Mouse (Mus musculus) left cerebral cortex, adult 2 months (tissue): ENCODE results near the gene 1700125H20Rik. TPM values are rescaled to one million over a fixed set of nuclear protein-coding genes. Genes with fewer than 3 reads are reported as not detected.
A peak's percentile ranks its signal among the peaks of the same experiment; 100 is the strongest.
"Not testable (repeated sequence)": the region's sequence is repeated elsewhere in the genome, so short reads cannot be mapped to it uniquely, and the experiment has no call there.

Experiments used
- DNase-seq, 2 experiments: peaks; one replicate each; pipeline ENCODE4 v3.0.0; 2021 to 2022; ENCODE audit warnings: low spot score in 2 of 2, mixed read lengths in 1 of 2; ENCODE audit errors: extremely low spot score in 1 of 2
- H3K27ac ChIP-seq: fragments of 200-600 bp; 2 replicates; pipeline ENCODE4 v1.8.1; 2022
- H3K4me3 ChIP-seq: fragments of 200-600 bp; 2 replicates; pipeline ENCODE4 v1.8.1; 2022
- CTCF ChIP-seq: fragments of 200-600 bp; IDR thresholded peaks from 2 replicates; pipeline ENCODE4 v1.8.1; 2022; ENCODE audit warnings: antibody characterized with exemption, mild to moderate bottlenecking, moderate library complexity
- intact Hi-C: fragments of 180-260 bp; cut with DNase I; formaldehyde crosslinking; loops from one replicate; pipeline ENCODE4 v1.15.1; 2025
- long read RNA-seq, 2 experiments: library from polyadenylated mRNA; stranded (forward); transcript quantifications; one replicate each; pipeline ENCODE4 v2.0.0; 2021; ENCODE audit warnings: borderline mapping rate in 2 of 2
- total RNA-seq, 2 experiments: library from RNA; stranded (reverse); gene quantifications; 2 replicates each; pipeline ENCODE4 v1.2.3; 2021

Gene 1700125H20Rik
- total RNA-seq, result not detected
- long read RNA-seq, experiment 1, result 0 reads
- long read RNA-seq, experiment 2, result 0 reads

DNA sequence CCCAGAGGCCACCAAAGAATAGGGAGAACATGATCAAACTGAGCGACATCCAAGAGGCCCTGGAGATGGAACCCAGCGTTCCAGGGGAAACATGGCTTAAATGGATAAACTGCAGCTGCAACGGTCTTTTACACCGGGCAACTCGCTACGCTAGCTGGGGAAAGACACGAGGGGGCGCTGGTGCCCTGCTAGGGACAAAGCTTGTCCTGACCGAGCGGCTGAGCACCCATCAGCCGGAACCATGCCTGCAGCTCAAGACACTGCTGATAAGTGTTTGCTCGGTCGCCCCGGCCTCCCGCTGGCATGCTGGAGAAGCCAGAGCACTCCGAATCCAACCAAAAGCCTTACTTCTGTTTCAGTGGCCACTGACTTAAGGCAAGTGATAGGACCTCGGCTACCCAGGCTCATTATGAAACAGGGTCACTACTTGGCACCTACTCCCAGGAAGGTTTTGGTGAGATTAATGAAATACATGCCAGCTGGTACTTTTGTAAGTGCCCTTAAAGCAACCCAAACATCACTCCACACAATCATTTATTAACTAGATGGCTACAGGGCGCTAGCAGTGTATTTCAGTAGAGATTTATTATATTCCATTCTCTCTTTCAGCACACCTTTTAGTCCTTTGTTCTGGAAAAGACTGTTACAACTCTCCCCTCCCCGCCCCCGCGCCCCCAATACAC is at the start of gene 1700125H20Rik:
TSS of gene 1700125H20Rik (plus strand) at position 347 of the 683 bp plus-strand sequence.
- intact Hi-C loops, result loop anchor here (1.0 kb wide), 1 partner anchor 91 kb away; no protein-coding TSS in a partner anchor
- Histone ChIP-seq H3K27ac (no peak within 1 kb of the TSS), H3K4me3 (peak within 1 kb of the TSS; percentile 34)
- peak; percentile 93 for TF ChIP-seq CTCF
- DNase-seq, result peak; percentile 79 to 91

DNA sequence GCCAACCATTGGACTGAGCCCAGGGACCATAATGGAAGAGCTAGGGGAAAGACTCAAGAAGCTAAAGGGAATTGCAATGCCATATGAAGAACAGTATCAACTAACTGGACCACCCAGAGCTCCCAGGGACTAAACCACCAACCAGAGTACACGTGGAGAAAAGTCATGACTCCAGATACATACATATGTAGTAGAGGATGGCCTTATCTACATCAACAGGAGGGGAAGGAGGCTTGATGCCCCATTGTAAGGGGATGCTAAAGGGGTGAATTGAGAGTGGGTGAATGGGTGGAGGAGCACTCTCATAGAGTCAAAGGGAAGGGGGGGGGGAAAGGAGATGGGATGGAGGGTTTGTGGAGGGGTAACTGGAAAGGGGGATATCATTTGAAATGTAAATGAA is 48.1 kb upstream of the 1700125H20Rik start:
- DNase-seq, result no peak
- intact Hi-C loops, result no loop called here
- no peak overlapping the region for H3K4me3 ChIP-seq
- no peak for TF ChIP-seq CTCF
- no peak overlapping the region for H3K27ac ChIP-seq

DNA sequence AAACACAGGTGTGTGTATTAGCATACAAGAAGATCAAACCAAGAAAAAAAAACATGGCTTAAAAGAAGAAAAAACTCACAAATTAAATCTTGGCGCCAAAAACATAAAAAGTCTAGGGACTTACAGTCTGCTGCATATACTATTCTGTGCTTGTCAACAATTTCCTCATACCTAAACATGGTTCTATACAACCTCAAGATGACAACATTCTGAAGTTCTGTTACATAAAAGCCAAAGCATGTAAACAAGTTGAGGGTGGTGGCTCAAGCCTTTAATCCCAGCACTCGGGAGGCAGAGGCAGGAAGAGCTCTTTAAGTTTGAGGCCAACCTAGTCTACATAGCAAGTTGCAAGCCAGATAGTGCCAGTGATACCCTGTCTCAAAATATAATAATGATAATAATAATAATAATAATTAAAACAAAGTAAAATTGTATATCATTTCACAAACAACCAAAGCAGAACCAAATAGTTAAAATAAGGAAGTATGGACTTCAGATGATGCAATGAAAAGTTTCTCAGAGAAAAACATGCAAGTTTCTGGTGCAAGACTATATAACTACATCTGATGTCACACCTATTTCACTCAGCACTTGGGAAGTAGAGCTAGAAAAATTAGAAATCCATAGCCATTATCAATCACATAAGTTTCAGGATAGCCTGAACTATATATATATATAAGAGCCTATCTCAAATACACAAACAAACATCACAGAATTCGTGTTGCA is 46.8 kb upstream of the 1700125H20Rik start:
- DNase-seq, result no peak
- no peak for TF ChIP-seq CTCF
- no peak overlapping the region for H3K27ac ChIP-seq
- intact Hi-C loops, result no loop called here
- H3K4me3 ChIP-seq, result no peak overlapping the region

DNA sequence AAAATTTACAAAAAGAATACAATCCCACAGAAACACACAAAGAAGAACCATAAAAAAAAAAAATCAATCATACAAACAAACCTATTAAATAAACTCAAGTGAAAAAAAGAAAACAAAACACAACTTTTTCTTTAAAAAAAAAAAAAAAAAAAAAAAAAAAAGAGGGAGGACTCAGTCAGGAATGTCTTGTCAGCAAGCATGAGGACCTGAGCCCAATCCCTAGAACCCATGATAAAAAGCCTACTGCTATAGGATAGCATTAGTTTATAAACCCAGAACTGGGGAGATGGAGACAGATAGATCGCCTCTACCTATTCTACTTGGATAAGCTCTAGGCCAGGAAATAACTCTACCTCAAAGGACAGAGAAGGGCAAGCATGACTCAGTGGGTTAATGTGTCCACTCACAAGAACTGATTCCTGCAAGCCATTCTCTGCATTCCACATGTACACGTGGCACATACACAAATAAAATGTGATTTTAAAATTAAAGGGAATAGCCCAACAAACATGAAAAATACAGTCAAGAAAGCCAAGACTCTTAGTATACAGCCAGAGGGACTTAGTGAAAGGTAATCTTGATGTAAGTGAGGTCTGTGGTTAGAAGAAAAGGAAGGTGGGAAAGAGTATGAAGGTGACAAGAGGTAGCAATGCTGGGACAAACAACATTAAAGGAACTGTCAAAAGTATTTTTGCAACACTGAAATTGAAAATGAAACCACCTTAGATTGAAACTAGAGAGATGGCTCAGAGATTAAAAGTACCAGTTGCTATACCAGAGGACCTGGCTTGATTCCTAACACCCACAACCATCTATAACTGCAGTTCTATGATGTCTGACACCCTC is 43.7 kb upstream of the 1700125H20Rik start:
- TF ChIP-seq CTCF, result no peak
- no peak for DNase-seq
- Histone ChIP-seq H3K27ac (no peak overlapping the region), H3K4me3 (no peak overlapping the region)
- intact Hi-C loops, result no loop called here

DNA sequence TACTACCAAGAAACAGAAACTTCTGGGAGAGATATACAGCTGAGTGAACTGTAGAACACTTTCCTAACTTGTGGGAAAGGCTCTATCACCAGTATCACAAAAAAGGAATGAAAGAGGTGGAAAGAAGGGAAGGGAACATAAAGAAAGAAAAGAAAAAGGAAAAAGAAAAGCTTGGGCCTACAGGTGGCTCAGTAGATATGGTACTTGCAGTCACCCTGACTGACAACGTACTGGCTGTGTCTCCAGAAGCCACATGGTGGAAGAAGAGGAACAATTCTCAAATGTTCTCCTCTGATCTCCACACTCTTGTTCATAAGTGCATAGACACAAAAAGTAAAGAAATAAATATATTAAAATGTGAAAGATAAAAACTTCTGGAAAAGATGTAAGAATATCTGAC is 41.3 kb upstream of the 1700125H20Rik start:
- no peak for DNase-seq
- Histone ChIP-seq H3K4me3 (no peak overlapping the region), H3K27ac (no peak overlapping the region)
- intact Hi-C loops, result no loop called here
- no peak for TF ChIP-seq CTCF

DNA sequence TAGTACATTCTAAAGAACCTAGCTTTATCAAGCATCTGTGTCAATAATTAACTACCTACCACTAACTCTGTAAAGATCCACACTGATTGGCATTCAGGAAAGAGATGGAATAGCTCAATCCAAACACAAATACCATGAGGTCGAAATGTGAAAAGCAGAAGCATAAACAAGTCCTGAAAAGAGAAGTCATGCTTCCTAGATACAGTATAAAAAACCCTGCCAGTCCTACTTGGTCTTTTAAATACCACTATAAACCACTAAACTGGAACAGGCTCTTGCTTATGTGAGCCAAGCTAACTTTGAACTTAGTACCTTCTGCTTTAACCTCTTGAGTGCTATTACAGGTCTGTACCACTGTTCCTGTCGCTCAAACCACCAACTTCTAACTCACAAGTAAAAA is 38.7 kb upstream of the 1700125H20Rik start:
- intact Hi-C loops, result no loop called here
- Histone ChIP-seq H3K27ac (no peak overlapping the region), H3K4me3 (no peak overlapping the region)
- TF ChIP-seq CTCF, result no peak
- no peak for DNase-seq

DNA sequence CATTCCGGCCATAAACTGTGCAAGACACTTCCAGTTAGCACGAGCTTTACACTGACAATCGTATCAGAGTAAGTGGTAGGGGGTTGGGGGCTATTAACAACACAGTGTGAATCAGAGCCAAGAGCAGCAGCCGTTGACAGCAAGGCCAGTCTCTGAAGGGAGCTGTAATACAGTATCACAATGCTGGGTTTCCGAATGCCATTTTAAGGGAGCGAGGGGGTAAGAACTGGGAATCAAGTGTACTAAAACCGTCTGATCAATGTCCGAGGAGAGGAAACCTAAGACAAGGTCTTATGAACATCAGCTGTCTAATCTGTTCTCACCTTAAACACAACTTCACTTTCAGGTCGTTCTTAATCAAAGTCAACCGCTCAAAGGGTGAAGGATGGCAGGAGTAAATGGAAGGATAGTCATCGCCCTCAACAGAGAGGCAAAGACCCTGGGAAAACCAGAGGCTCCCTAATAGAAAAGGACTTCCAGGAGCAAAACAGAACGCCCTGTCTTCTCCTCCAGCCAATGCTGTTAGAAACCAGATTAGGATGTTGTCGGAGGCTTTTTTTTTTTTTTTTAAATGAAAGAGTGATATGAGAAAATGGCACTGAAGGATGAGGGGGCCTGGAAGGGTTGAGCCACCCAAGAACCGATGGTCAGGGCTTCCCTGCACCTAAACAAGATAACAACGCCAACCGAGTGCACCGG is 31.3 kb upstream of the 1700125H20Rik start:
- Histone ChIP-seq H3K27ac (peak overlapping the region; percentile 91), H3K4me3 (peak overlapping the region; percentile 84)
- intact Hi-C loops, result no loop called here
- peak; percentile 10 to 11 for DNase-seq
- TF ChIP-seq CTCF, result no peak

DNA sequence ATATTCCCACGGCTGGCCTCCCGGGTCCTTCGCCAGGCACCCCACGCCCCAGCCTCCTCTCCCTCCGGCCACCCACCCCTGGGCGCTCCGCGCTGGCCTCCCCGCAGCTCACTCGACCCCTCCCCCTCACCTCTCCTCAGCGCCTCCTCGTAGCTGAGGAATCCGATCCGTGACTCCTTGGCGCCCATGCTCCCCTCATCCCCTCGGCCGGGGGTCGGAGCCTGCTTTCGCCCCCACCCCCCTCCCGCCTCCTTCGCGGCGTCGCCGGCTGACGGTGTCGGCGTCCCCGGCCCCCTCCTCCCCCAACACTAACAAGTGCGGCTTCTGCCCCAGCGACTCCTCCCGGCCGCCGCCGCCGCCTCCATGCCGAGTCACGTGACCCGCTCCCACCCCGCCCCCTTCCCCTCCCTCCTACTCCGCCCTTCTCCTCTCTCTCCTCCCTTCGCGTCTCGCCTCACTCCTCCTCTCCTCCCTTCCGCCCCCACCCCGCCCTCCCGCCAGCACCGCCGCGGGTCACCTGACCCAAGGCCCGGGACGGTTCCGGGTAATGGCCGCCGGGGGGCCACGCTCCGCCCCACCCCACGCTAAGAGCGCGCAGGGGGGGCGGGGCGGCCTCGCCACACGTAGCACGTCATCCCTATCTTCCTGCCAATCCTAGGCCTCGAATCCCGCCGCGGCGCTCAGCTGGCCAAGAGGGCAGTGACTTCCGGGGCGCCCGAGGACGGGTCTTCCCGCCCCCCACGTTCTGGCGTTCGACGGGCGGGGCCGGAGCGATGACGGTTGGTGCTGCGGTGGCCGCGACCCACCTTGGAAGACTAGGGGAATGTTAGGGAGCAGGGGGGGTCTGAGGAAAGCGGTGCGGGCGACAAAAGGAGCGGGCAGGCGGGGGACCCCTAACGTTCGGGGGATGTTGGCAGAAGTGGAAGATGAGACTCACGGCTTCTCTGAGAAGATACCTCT is 30.3 kb upstream of the 1700125H20Rik start, which contains the start of gene Usp32:
TSS of gene Usp32 (minus strand) at position 581 of the 960 bp plus-strand sequence.
- intact Hi-C loops, result loop anchor here (5.0 kb wide), 2 partner anchors 172 to 268 kb away; partner anchors contain the start of genes Ggnbp2 and Ppm1d
- no peak; the same call in none of the 2 replicates for TF ChIP-seq CTCF
- Histone ChIP-seq H3K4me3 (peak within 1 kb of the TSS; percentile 84), H3K27ac (peak within 1 kb of the TSS; percentile 91)
- DNase-seq, result peak; percentile 96 to 97

DNA sequence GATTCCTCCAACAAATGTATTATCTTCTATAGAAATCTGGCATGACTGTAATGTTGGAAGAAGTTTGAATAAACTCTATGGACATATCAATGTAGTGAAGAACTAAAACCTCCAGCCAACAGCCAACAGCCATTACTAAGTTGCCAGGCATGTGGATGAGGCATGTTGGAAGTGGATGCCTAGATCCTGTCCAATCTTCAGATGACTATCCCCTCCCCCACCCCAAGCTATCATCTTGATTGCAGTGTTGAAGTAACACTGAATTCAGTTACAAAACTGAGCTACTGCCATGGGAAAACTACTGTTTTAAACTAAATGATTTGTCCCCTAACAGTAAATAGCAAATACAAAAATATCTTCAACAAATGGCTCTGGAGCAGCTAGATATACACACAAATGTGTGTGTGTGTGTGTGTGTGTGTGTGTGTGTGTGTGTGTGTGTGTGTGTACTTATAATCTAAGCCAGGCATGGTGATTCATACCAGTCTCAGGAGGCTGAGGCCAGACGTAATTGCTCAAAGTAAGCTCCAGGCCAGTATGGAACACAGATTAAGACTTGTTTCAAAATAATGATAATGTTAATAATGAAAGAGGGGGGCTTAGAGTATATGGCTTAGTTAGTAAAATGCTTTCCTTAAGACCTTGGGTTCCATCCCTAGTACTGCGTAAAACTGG is 17.8 kb upstream of the 1700125H20Rik start:
- intact Hi-C loops, result no loop called here
- no peak for TF ChIP-seq CTCF
- Histone ChIP-seq H3K4me3 (no peak overlapping the region), H3K27ac (no peak overlapping the region)
- DNase-seq, result no peak

DNA sequence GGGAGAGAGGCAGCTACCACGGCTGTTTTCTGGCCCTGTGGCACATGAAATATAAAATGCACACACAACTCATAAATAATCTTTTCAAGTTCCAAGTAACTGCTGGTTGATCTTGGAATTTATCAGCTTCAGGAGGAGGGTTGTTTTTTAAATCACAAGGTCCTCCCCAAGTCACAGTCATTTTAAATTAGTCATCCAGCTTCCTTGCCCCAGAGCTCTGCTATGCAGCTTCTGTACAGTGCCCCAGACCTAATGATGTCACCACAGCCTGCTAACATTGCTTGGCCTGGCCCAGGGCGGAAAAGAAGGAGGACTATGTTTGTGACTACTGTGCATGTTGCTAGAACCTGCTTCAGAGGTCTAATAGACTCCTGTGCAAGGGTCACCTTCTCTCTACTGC is 12.9 kb upstream of the 1700125H20Rik start:
- Histone ChIP-seq H3K27ac (no peak overlapping the region), H3K4me3 (no peak overlapping the region)
- DNase-seq, result no peak
- intact Hi-C loops, result no loop called here
- TF ChIP-seq CTCF, result no peak

DNA sequence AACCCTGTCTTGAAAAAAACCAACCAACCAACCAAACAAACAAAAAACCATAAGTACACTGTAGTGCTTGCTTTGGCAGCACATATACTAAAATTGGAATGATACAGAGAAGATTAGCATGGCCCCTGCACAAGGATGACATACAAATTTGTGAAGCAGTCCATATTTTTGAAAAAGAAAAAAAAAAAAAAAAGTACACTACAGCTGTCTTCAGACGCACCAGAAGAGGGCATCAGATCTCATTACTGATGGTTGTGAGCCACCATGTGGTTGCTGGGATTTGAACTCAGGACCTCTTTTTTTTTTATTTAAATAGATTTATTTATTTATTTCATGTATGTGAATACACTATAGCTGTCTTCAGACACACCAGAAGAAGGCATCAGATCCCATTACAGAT is 7.2 kb upstream of the 1700125H20Rik start:
- DNase-seq, H3K4me3 ChIP-seq, H3K27ac ChIP-seq, intact Hi-C loops: not testable (repeated sequence)
